Mouse (Mus musculus) c-Kit-positive CD71-positive TER-119-positive erythroid progenitor cells, embryonic 14.5 days (primary cell): ENCODE measurements at regions not wholly inside any gene's neighbourhood (a gene's known extent, or its start where the extent isn't known, plus 50 kb on each side); places are given as distances from the start of the nearest gene placed in this dataset.

Source experiments
- DNase-seq: peaks from one replicate; pipeline ENCODE4 v3.0.0-alpha.2; 2013; ENCODE audit warnings: low spot score

GRCm38 (mm10) chr5:118879808-118880478 is 319.5 kb downstream of the Med13l start:
- peak; percentile 15 for DNase-seq

GRCm38 (mm10) chr5:118880546-118880945 is 320.1 kb downstream of the Med13l start:
- no peak for DNase-seq

- DNase-seq, result no peak
Measured at GRCm38 (mm10) chr5:118881886-118882285, 321.4 kb downstream of the Med13l start.

GRCm38 (mm10) chr5:118888131-118888530 is 327.7 kb downstream of the Med13l start:
- DNase-seq, result no peak

- DNase-seq, result no peak
Measured at GRCm38 (mm10) chr5:118891131-118891530, 330.7 kb downstream of the Med13l start.

- no peak for DNase-seq
Measured at GRCm38 (mm10) chr5:118908224-118908623, 347.7 kb downstream of the Med13l start.

- DNase-seq, result no peak
Measured at GRCm38 (mm10) chr5:118909756-118910155, 349.3 kb downstream of the Med13l start.

- DNase-seq, result no peak
Measured at GRCm38 (mm10) chr5:118914191-118914750, 353.8 kb downstream of the Med13l start.

GRCm38 (mm10) chr5:118923357-118923756 is 362.9 kb downstream of the Med13l start:
- no peak for DNase-seq

- no peak for DNase-seq
Measured at GRCm38 (mm10) chr5:118929037-118929436, 368.6 kb downstream of the Med13l start.

- no peak for DNase-seq
Measured at GRCm38 (mm10) chr5:118929990-118930501, 369.6 kb downstream of the Med13l start.

- no peak for DNase-seq
Measured at GRCm38 (mm10) chr5:118939336-118940039, 379.0 kb downstream of the Med13l start.

- DNase-seq, result no peak
Measured at GRCm38 (mm10) chr5:118944256-118944655, 383.8 kb downstream of the Med13l start.

- DNase-seq, result no peak
Measured at GRCm38 (mm10) chr5:118946090-118946489, 385.6 kb downstream of the Med13l start.

- no peak for DNase-seq
Measured at GRCm38 (mm10) chr5:118946994-118947393, 386.5 kb downstream of the Med13l start.

- DNase-seq, result no peak
Measured at GRCm38 (mm10) chr5:118948119-118948786, 387.8 kb downstream of the Med13l start.

GRCm38 (mm10) chr5:118951067-118951466 is 390.6 kb downstream of the Med13l start:
- no peak for DNase-seq

GRCm38 (mm10) chr5:118960521-118961001 is 400.1 kb downstream of the Med13l start:
- no peak for DNase-seq

- no peak for DNase-seq
Measured at GRCm38 (mm10) chr5:118961091-118961490, 400.6 kb downstream of the Med13l start.

- DNase-seq, result no peak
Measured at GRCm38 (mm10) chr5:118962152-118962551, 401.7 kb downstream of the Med13l start.

GRCm38 (mm10) chr5:118963001-118963400 is 402.5 kb downstream of the Med13l start:
- no peak for DNase-seq

- DNase-seq, result no peak
Measured at GRCm38 (mm10) chr5:118966901-118967300, 406.4 kb downstream of the Med13l start.
